Mouse (Mus musculus) gastrocnemius, postnatal 25 days (tissue): ENCODE measurements at regions not wholly inside any gene's neighbourhood (a gene's known extent, or its start where the extent isn't known, plus 50 kb on each side); places are given as distances from the start of the nearest gene placed in this dataset.

Source experiments
- DNase-seq: peaks from one replicate; pipeline ENCODE4 v3.0.0; 2022

DNA sequence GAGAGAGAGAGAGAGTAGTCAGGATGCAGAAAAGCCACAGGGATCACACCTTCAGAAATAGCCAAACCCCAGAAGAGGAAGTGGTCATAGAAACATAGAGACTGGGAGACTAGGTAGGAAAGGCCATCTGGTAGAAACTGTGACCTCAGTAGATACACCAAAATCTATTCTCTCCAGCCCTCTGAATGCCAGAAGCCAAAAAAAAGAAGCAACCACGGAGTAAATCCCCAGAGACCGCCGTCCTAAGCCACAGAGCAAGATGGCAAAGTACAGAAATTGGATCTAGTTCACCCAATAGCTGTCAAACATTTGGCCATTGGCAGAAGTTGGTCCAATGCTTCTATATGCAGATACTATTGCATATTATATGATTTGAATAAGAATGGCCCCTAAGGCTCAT, 86.5 kb upstream of the Usp24 start:
- DNase-seq = no peak

GRCm38 (mm10) chr4:106232499-106232970, 83.5 kb upstream of the Usp24 start:
- no peak for DNase-seq

- no peak for DNase-seq
These were observed 71.6 kb upstream of the Usp24 start for GRCm38 (mm10) chr4:106244384-106244819.

- DNase-seq = no peak
These were observed 71.0 kb upstream of the Usp24 start for GRCm38 (mm10) chr4:106244826-106245510.

GRCm38 (mm10) chr4:106246695-106247094, 69.3 kb upstream of the Usp24 start:
- DNase-seq = no peak

- DNase-seq = no peak
These were observed 68.6 kb upstream of the Usp24 start for GRCm38 (mm10) chr4:106247398-106247797.

GRCm38 (mm10) chr4:106248272-106248671, 67.7 kb upstream of the Usp24 start:
- DNase-seq = no peak

GRCm38 (mm10) chr4:106249028-106249782, 66.8 kb upstream of the Usp24 start:
- no peak for DNase-seq

DNA sequence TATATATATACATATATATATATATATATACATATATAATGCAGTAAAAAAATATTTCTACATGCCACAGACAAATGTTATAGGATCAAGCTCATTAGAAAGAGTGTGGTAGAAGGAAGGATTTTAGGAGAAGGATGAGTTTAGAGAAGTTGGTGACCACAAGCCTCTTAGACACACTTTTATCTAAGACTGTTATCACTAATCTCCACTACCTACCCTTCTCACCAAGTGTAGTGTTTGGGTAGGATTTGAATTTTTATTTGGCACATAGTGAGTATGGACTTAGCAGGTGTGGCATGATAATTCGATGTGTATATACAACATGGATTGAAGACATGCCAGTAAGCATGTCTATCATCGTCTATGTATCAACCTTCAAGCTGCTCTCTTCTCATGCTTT, 66.0 kb upstream of the Usp24 start:
- no peak for DNase-seq

- DNase-seq = no peak
These were observed 64.6 kb upstream of the Usp24 start for GRCm38 (mm10) chr4:106251430-106251829.

DNA sequence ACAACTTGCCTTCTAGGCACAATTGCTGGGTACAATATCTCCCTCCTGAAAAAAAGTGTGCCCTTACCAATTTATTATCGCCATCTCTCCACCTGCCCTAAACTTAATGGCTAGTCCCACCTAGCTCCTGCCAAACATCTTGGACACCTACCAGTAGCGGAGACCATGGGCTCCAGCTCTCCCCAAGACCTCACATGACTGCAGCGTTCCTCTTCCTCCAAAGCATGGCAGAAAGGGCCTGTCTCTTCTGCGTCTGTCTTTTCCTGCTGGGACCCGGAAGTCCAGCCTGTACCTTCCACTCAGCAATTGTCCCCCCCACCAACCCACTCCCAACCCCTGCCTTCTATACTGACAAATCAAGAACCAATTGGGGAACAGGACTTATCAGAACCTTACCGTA, 63.1 kb upstream of the Usp24 start:
- DNase-seq = no peak

DNA sequence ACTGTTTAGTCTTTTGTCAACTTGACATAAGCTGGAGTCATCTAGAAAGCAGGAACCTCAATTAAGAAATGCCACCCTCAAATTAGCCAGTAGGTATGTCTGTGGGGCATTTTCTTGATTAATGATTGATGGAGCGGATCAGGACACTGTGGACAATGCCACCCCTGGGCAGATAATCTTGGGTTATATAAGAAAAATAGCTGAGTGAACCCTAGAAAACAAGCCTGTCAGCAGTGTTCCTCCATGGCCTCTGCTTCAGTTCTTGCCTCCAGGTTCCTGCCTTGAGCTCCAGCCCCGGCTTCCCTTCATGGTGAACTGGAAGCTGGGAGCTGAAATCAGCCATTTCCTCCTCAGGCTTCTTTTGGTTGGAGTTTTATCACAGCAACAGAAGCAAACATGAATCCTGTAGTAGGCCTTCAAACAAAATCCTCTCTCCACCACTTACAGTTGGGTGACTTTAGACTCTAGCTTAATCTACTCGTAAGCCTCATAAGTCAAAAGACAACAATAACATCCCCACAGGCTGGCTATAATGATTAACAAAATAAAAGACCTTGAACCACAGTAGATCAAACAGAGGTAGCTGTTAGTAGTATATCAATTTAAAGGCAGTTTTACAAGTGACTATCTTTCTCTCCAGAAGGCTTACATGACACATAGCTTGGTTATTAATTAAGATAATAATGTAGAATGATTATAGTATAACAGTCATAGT, 61.1 kb upstream of the Usp24 start:
- DNase-seq = no peak

DNA sequence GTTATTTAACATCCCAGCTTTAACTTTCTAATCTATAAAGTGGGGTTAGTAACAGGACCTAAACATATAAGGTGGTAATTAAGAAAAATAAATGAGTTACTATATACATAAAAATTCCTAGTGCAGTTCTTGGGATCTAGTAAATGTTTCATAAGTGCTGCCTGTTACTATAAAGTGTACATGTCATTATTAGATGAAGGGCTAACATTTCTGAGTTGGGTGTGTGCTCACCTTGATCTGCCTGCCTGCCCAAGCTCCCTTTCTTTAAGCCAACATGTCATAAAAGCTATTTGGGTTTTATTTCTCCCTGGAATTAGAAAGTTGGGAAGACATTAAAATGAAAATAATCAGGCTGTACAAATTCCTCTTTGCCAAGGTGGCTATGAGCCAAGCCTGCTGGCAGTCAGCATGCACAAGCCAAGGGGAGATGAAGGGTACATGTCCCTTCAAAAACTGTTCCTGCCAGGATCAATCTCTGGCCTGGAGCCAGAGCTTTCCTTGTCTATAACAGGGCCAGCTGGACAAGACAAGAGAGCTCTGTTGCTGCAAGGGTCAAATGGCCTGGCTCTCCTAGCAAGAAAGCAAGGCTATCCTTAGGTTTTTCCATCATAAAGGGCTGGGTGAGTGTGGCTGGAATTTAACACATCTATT, 59.9 kb upstream of the Usp24 start:
- peak; percentile 24 for DNase-seq

GRCm38 (mm10) chr4:106261404-106261803, 54.6 kb upstream of the Usp24 start:
- DNase-seq = no peak

DNA sequence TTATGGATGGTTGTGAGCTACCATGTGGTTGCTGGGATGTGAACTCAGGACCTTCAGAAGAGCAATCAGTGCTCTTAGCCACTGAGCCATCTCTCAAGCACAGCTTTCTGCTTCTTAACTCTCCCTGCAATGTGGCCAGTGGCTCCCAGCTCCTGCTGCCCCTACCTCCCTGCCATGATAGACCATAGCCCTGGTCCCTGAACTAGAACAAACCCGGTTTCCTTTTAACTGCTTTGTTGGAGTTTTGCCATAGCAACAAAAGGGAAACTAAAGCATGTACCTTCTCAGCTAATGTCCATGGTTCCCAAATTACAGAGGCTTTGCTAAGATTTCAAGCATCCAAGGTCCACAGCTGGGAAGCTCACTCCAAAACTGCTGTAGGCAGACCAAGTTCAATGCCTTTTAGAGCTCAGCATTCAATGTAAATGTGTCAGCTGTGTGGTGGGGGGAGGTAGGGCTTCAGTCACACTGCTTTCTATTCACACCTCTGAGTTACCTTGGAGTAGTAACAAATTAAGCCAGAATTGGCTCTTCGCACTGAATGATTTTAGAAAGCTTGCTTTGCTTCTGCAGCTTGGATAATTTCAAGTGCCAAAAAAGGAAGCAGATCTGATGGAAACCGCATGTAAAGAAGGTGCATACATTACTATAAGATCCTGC, 54.0 kb upstream of the Usp24 start:
- DNase-seq = no peak

DNA sequence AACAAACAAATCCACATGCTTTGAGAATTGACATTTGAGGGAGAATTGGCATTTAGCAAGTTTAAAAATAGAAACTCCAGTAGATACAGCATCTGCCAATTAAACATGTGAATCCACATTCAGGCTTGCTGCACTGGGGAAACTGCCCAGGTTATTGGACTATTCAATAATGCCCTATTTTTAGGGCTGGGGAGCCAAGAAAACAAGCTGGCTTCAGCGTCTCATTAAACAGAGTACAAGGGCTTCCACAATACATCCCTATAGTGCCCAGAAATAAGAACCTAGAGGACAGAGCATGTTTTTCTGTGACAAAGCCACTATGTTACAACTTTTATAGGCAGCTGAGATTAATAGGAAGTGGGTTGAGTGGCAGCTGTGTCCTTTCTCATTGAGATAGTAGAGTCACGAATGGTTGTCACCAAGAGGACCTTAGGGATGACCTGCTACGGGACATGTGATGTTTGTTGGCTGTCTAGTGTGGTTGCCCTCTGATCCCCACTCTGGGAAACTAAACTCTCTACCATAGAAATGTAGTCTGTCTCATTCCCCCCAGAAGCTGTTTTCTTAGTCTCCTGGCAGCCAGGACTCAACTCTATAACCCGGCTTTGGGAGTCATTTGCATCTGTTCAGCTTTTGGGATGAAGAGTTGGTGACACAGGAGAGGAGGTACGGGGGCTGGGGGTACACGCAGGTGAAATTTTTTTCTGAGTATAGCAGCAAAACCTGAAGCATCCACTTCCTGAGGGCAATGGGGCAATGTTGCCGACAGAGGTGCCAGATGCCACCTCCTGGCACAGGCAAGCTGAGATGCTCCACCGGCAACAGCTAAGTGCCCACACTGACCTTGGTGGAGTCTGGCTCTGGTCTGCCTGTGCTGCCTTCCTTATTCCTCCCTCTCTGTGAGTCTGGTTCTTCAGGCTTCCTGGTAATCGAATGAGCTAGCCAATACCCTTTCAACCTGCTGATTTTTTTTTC, 53.0 kb upstream of the Usp24 start:
- no peak for DNase-seq
